8 mouse cellular contexts compared by ENCODE assay signal in the genomic region with DNA sequence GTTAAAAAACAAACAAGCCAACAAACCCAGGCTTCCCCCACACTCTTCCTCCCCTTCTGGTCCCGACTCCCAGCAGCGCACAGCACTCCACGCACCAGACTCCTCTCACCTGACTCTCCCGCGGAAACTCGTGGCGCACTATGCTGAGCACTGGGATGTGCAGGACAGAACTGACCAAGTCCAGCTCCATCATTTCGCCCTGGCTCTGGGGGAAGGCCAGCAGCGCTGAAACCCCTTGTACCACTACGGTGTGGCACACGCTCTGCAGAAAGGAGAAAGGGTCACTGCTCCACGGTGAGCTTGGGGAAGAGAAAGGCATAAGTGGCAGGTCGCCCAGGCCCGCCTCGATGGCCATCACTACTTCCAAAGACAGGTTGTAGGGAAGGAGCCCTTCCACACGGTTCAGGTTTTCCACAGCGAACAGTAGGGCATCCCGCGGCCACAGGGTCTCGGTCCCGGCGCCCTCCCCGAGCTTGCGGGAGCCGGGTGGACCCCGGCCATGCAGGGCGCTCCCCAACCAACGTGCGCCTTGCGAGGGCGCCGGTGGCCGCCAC. TPM values are rescaled to one million over a fixed set of nuclear protein-coding genes. Genes with fewer than 3 reads are reported as not detected.
DNase-seq lines count a peak whose midpoint lies in the region; ATAC-seq and TF ChIP-seq lines count a peak whose summit lies in the region.
"Had no signal": no experiment of that assay in that cellular context is flagged by ENCODE, and none has a peak within 500 bp of the region (broad histone marks: within the 10 kb centered on the region; RNA-seq: fewer than 3 reads in every experiment).

No protein-coding gene starts in this region.

- H3K36me3 ChIP-seq in embryonic facial prominence, embryonic 14.5 days (ENCODE audit: control insufficient read depth, insufficient read depth, low read length), result no peaks in the 10 kb centered on the region
- H3K36me3 ChIP-seq in intestine, embryonic 16.5 days (ENCODE audit: control insufficient read depth, insufficient read depth, low read length), result no peaks in the 10 kb centered on the region
- no peaks in the 10 kb centered on the region for H3K36me3 ChIP-seq in neural tube, embryonic 13.5 days

- peak overlapping the region; percentile 86 for H3K27ac ChIP-seq in layer of hippocampus, adult 2 months
- H3K27ac ChIP-seq in embryonic facial prominence, embryonic 14.5 days (replicated peaks; ENCODE audit: low read depth, low read length), result no peak overlapping the region
- no peak overlapping the region for H3K27ac ChIP-seq in intestine, embryonic 16.5 days (ENCODE audit: low read length)
- H3K27ac ChIP-seq in neural tube, embryonic 13.5 days (replicated peaks), result 0 out of 2 replicates have a peak overlapping the region, but pooled peaks have one; percentile 64

- 4% methylated on average over 25 of the region's 33 CpGs for WGBS in embryonic facial prominence, embryonic 14.5 days
- 2% methylated on average over 33 of the region's 33 CpGs for WGBS in intestine, embryonic 16.5 days
- WGBS in neural tube, embryonic 13.5 days, result 3% methylated on average over 33 of the region's 33 CpGs

- DNase-seq in layer of hippocampus, adult 2 months (ENCODE audit: low spot score in 2 of 2), result no peak
- DNase-seq in layer of hippocampus, adult 9-10 months (ENCODE audit: low spot score), result no peak
- no peak for DNase-seq in embryonic facial prominence, embryonic 14.5 days (ENCODE audit: low spot score)
- DNase-seq in thymus, adult 18-20 months, result no peak

- H3K4me3 ChIP-seq in layer of hippocampus, adult 2 months, result peak overlapping the region; percentile 81
- peak overlapping the region; percentile 54 for H3K4me3 ChIP-seq in embryonic facial prominence, embryonic 14.5 days (ENCODE audit: low read depth, low read length)
- peak overlapping the region; percentile 58 for H3K4me3 ChIP-seq in intestine, embryonic 16.5 days (ENCODE audit: low read length)
- peak overlapping the region; percentile 77 for H3K4me3 ChIP-seq in neural tube, embryonic 13.5 days

- no peak for TF ChIP-seq CTCF in layer of hippocampus, adult 2 months (conservative IDR thresholded peaks at IDR 0.05)

- H3K4me2 ChIP-seq in embryonic facial prominence, embryonic 14.5 days (ENCODE audit: low read depth, low read length), result peak overlapping the region; percentile 93
- H3K4me2 ChIP-seq in intestine, embryonic 16.5 days (ENCODE audit: low read depth, low read length), result peak overlapping the region; percentile 96
- peak overlapping the region; percentile 98 for H3K4me2 ChIP-seq in neural tube, embryonic 13.5 days

- H3K9ac ChIP-seq in embryonic facial prominence, embryonic 14.5 days (ENCODE audit: low read depth, low read length), result peak overlapping the region; percentile 49
- peak overlapping the region; percentile 56; the same call in 1 of the 2 replicates for H3K9ac ChIP-seq in intestine, embryonic 16.5 days (ENCODE audit: low read depth, low read length)
- peak overlapping the region; percentile 77 for H3K9ac ChIP-seq in neural tube, embryonic 13.5 days

- no peaks in the 10 kb centered on the region for H3K9me3 ChIP-seq in embryonic facial prominence, embryonic 14.5 days (ENCODE audit: control insufficient read depth, low read length)
- no peaks in the 10 kb centered on the region for H3K9me3 ChIP-seq in intestine, embryonic 16.5 days (ENCODE audit: control insufficient read depth, low read length)
- H3K9me3 ChIP-seq in neural tube, embryonic 13.5 days, result no peaks in the 10 kb centered on the region

- H3K4me1 ChIP-seq in embryonic facial prominence, embryonic 14.5 days (ENCODE audit: control insufficient read depth, insufficient read depth, low read length), result peaks cover 3% of the 10 kb centered on the region; the same call in 1 of the 2 replicates
- H3K4me1 ChIP-seq in intestine, embryonic 16.5 days (ENCODE audit: control insufficient read depth, insufficient read depth, low read length), result peaks cover 14% of the 10 kb centered on the region
- H3K4me1 ChIP-seq in neural tube, embryonic 13.5 days (replicated peaks), result peaks cover 32% of the 10 kb centered on the region

- peak; percentile 31 for ATAC-seq in embryonic facial prominence, embryonic 14.5 days (ENCODE audit: low read depth)
- peak; percentile 6; the same call in 1 of the 2 replicates for ATAC-seq in intestine, embryonic 16.5 days
- ATAC-seq in neural tube, embryonic 13.5 days (ENCODE audit: low read depth), result peak; percentile 37
- ATAC-seq in inflammation-experienced regulatory T-cells, adult 6 months, result no peak

- H3K27me3 ChIP-seq in embryonic facial prominence, embryonic 14.5 days (replicated peaks; ENCODE audit: control insufficient read depth, insufficient read depth, low read length), result peaks cover 41% of the 10 kb centered on the region
- H3K27me3 ChIP-seq in intestine, embryonic 16.5 days (replicated peaks; ENCODE audit: control insufficient read depth, insufficient read depth, low read length), result peaks cover 33% of the 10 kb centered on the region
- H3K27me3 ChIP-seq in neural tube, embryonic 13.5 days, result peaks cover 43% of the 10 kb centered on the region

RNA-seq across cellular contexts. Expression of a gene that starts 1.2 kb away (rescaled TPM):
- total RNA-seq in layer of hippocampus, adult 2 months (2021), result 10 to 100 TPM; 33.4 to 34.6 TPM
- polyA plus RNA-seq in embryonic facial prominence, embryonic 14.5 days (2014; fragmentation: Nextera tagmentation; extraction: Ambion mirVana), result 3.5 and 3.6 TPM in 2 replicates
- polyA plus RNA-seq in intestine, embryonic 16.5 days (2015; fragmentation: Nextera tagmentation; extraction: Ambion mirVana), result 0.40 and 0.43 TPM in 2 replicates
- polyA plus RNA-seq in neural tube, embryonic 13.5 days (2015; fragmentation: Nextera tagmentation; extraction: Ambion mirVana), result 10.9 and 11.4 TPM in 2 replicates
- not detected for polyA plus RNA-seq in inflammation-experienced regulatory T-cells, adult 6 months (2017; shearing (Covaris generic))
- total RNA-seq: liver, adult 2 months had no signal
- polyA plus RNA-seq: liver, adult 2 months had no signal

Comparison
In these comparisons a context has a peak if more than half of its experiments do, and no peak if none do; other contexts are left out.
1. H3K27ac ChIP-seq: peak in layer of hippocampus, adult 2 months (single experiment) and neural tube, embryonic 13.5 days (single experiment); none in embryonic facial prominence, embryonic 14.5 days (single experiment) and intestine, embryonic 16.5 days (single experiment).
2. Peak in every context shown above with its lines, with median percentiles within 50 percentile points of each other: H3K4me3 ChIP-seq, H3K4me2 ChIP-seq and H3K9ac ChIP-seq.